Mouse (Mus musculus) liver, embryonic 12.5 days (tissue): ENCODE measurements around the gene Msh2. TPM values are rescaled to one million over a fixed set of nuclear protein-coding genes. Genes with fewer than 3 reads are reported as not detected.
"Not testable (repeated sequence)": the region's sequence is repeated elsewhere in the genome, so short reads cannot be mapped to it uniquely, and the experiment has no call there.

ENCODE experiments used
- ATAC-seq: fragments of 200-750 bp; cut with Nextera tagmentation; 2 replicates; pipeline ENCODE4 v1.8.0; 2017; ENCODE audit warnings: moderate number of reproducible peaks, mild to moderate bottlenecking, moderate library complexity
- H3K27ac ChIP-seq: fragments of 300-500 bp; sonication (generic); 2 replicates; pipeline ENCODE4 v1.5.1; 2016; ENCODE audit warnings: mild to moderate bottlenecking
- H3K27me3 ChIP-seq: fragments of 300-500 bp; sonication (generic); replicated peaks from 2 replicates; pipeline ENCODE4 v1.6.1; 2016; ENCODE audit warnings: mild to moderate bottlenecking, moderate library complexity
- H3K36me3 ChIP-seq: fragments of 300-500 bp; sonication (generic); 2 replicates; pipeline ENCODE4 v1.6.1; 2016; ENCODE audit warnings: mild to moderate bottlenecking, moderate library complexity
- H3K4me1 ChIP-seq: fragments of 300-500 bp; sonication (generic); 2 replicates; pipeline ENCODE4 v1.6.1; 2016
- H3K4me2 ChIP-seq: fragments of 300-500 bp; sonication (generic); 2 replicates; pipeline ENCODE4 v1.6.1; 2016; ENCODE audit warnings: mild to moderate bottlenecking, moderate library complexity
- H3K4me3 ChIP-seq: fragments of 300-500 bp; sonication (generic); 2 replicates; pipeline ENCODE4 v1.5.1; 2016; ENCODE audit warnings: mild to moderate bottlenecking, moderate library complexity
- H3K9ac ChIP-seq: fragments of 300-500 bp; sonication (generic); 2 replicates; pipeline ENCODE4 v1.6.1; 2016; ENCODE audit warnings: mild to moderate bottlenecking, moderate library complexity
- H3K9me3 ChIP-seq: fragments of 300-500 bp; sonication (generic); replicated peaks from 2 replicates; pipeline ENCODE4 v1.6.1; 2016; ENCODE audit warnings: mild to moderate bottlenecking, moderate library complexity
- WGBS: fragments of 180-500 bp; shearing (Covaris S2); methylation state at CpG from one replicate; pipeline ENCODE4 v1.1.7; 2016; ENCODE audit not compliant: insufficient replicate concordance; 5-methylcytosine and 5-hydroxymethylcytosine counted together
- polyA plus RNA-seq: library from polyadenylated mRNA; unstranded; fragments of >200 nt; fragmentation: Nextera tagmentation; extraction: Ambion mirVana; gene quantifications from 2 replicates; pipeline ENCODE4 v1.2.1, GENCODE M21; 2016

Msh2 gene
- polyA plus RNA-seq, 1 experiment from 2014 or later: 54.9 TPM

DNA sequence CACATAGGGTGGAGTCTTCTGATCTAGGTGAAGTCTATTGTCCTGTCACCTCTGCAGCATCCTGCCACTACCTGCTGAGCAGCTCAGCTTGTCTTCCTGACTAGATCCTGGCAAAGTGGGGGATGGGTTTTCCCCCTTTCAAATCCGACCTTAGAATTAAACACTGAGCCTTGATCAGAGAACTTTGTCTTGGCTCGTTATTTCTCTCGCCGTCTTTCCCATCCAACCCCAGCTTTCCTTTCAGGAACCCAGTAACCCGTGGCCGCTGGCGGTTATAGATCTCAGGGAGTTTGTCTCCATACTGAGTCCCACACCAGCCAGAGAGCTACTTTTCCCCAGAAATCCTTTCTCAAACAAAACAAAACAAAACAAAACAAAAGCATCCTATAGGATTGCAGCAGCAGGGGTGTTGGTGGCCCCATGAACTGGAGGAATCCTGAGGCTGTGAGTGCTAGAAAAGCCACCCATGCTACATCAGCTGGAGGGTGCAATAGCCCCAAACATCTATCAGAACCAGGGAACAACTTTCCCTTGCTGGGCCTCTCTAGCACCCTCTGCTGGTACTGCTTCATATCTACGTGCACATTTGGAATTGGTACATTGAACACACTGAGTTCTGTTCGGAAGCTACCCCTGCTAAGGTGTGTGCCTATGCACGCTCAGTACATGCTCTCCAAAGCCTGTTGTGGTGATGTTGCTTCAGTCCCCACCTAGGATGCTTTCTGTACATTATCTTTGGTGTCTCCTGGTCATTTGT is 6.9 kb upstream of the Msh2 start:
- Histone ChIP-seq H3K4me3 (no peak overlapping the region), H3K36me3 (no peaks in the 10 kb centered on the region), H3K4me2 (no peak overlapping the region), H3K27ac (no peak overlapping the region), H3K27me3 (no peaks in the 10 kb centered on the region), H3K9me3 (no peaks in the 10 kb centered on the region), H3K4me1 (no peaks in the 10 kb centered on the region), H3K9ac (no peak overlapping the region)
- 73% methylated on average over 10 of the region's 10 CpGs for WGBS
- ATAC-seq: no peak

GRCm38 (mm10) chr17:87672677-87673286 is 652 bp downstream of the Msh2 start:
- Histone ChIP-seq H3K4me1 (peaks cover 44% of the 10 kb centered on the region), H3K27me3 (no peaks in the 10 kb centered on the region), H3K4me2 (peak overlapping the region; percentile 94), H3K4me3 (peak overlapping the region; percentile 89), H3K9ac (peak overlapping the region; percentile 90), H3K36me3 (peaks cover 27% of the 10 kb centered on the region), H3K9me3 (no peaks in the 10 kb centered on the region), H3K27ac (peak overlapping the region; percentile 82)
- 1% methylated on average over 54 of the region's 54 CpGs for WGBS
- peak; percentile 67 for ATAC-seq

DNA sequence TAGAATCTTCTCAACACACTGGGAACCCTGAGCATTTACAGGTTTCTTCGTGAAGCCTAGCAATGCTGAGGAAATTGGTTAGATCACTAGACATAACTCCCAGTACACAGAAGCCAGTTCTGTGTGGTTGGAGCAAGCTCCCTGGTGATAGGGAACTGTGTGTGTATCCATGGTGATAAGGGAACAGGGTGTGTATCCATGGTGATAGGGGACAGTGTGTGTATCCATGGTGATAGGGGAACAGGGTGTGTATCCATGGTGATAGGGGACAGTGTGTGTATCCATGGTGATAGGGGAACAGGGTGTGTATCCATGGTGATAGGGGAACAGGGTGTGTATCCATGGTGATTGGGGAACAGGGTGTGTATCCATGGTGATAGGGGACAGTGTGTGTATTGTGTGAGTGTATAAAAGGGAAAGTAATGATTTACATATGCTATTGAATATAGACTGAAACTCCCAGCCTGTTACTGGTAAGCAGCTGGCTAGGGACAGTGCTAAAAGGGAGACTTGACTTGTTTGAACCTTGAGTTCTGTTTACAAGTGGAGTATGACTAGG is 4.9 kb downstream of the Msh2 start:
- H3K27me3 ChIP-seq, H3K9me3 ChIP-seq, H3K4me3 ChIP-seq, ATAC-seq, H3K9ac ChIP-seq, H3K4me2 ChIP-seq: not testable (repeated sequence)
- Histone ChIP-seq H3K36me3 (peaks cover 61% of the 10 kb centered on the region), H3K4me1 (peaks cover 38% of the 10 kb centered on the region), H3K27ac (0 out of 2 replicates have a peak overlapping the region, but pooled peaks have one; percentile 54)
- 73% methylated on average over 1 of the region's 1 CpGs for WGBS

DNA sequence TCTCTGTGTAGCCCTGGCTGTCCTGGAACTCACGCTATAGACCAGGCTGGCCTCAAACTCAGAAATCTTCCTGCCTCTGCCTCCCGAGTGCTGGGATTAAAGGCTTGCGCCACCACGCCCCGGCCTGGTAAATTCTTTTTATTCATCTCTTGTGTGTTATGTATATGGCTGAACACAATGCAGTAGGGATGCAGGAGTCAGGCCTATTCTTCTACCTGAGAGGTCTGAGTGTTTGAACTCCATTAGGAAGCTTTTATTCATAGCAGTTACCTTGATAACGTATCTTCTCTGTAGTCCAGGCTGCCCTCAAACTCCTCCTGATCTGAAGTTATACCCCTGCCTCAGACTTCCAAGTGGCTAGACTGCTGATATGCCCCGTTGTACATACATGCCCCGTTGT is 5.5 kb downstream of the Msh2 start:
- ATAC-seq: no peak
- no peaks in the 10 kb centered on the region for H3K27me3 ChIP-seq
- no peaks in the 10 kb centered on the region for H3K9me3 ChIP-seq
- H3K4me2 ChIP-seq: no peak overlapping the region
- no peak overlapping the region for H3K4me3 ChIP-seq
- 87% methylated on average over 8 of the region's 8 CpGs for WGBS
- H3K27ac ChIP-seq: no peak overlapping the region
- H3K4me1 ChIP-seq: peaks cover 37% of the 10 kb centered on the region
- peaks cover 67% of the 10 kb centered on the region for H3K36me3 ChIP-seq
- H3K9ac ChIP-seq: no peak overlapping the region

GRCm38 (mm10) chr17:87689217-87689616 is 17.1 kb downstream of the Msh2 start:
- 91% methylated on average over 8 of the region's 8 CpGs for WGBS

GRCm38 (mm10) chr17:87691958-87692357 is 19.8 kb downstream of the Msh2 start:
- 86% methylated on average over 5 of the region's 5 CpGs for WGBS
- Histone ChIP-seq H3K9ac (no peak overlapping the region), H3K4me3 (no peak overlapping the region), H3K4me1 (no peaks in the 10 kb centered on the region), H3K36me3 (peaks cover 86% of the 10 kb centered on the region), H3K27ac (no peak overlapping the region), H3K9me3 (no peaks in the 10 kb centered on the region), H3K27me3 (no peaks in the 10 kb centered on the region), H3K4me2 (no peak overlapping the region)
- ATAC-seq: no peak

More at GRCm38 (mm10) chr17:87689217-87689616, 17.1 kb downstream of the Msh2 start:
- Histone ChIP-seq H3K4me1 (no peaks in the 10 kb centered on the region), H3K36me3 (peaks cover 86% of the 10 kb centered on the region), H3K9me3 (no peaks in the 10 kb centered on the region), H3K27me3 (no peaks in the 10 kb centered on the region), H3K4me3 (no peak overlapping the region), H3K9ac (no peak overlapping the region), H3K27ac (no peak overlapping the region), H3K4me2 (no peak overlapping the region)
- ATAC-seq: no peak

DNA sequence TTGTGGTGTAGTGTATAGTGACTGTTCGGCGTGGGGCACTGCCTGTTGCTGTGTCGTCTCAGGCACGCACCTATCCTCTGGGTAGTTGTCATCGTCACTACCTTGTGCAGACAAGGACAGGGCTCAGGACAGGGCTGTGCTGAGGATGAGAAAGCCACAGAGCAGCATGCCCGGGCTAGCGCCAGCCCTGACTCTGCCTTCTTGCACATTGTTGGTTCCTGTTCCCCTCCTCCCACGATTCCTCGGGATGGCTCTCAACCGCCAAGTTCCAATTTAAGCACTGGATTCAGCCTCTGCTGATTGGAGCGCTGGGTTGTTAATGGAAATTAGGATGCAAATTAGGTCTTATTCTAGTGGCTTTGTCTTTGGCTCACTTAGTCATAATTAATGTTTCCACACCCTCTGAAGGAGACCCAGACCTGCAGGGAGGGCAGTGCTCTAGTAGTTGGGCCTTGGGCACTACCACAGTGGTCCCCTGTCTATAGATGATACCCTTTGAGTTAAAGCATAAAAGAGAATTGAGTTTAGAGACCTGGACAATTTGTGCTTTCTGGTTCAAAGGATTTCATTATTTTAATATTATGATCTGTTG is 23.8 kb downstream of the Msh2 start:
- Histone ChIP-seq H3K27ac (no peak overlapping the region), H3K4me1 (no peaks in the 10 kb centered on the region), H3K9ac (no peak overlapping the region), H3K36me3 (peaks cover 91% of the 10 kb centered on the region), H3K9me3 (no peaks in the 10 kb centered on the region), H3K4me2 (no peak overlapping the region), H3K27me3 (no peaks in the 10 kb centered on the region), H3K4me3 (no peak overlapping the region)
- ATAC-seq: no peak
- 87% methylated on average over 11 of the region's 11 CpGs for WGBS

- Histone ChIP-seq H3K4me3 (no peak overlapping the region), H3K9ac (no peak overlapping the region), H3K27me3 (no peaks in the 10 kb centered on the region), H3K4me1 (no peaks in the 10 kb centered on the region), H3K36me3 (peaks cover 91% of the 10 kb centered on the region), H3K27ac (no peak overlapping the region), H3K9me3 (no peaks in the 10 kb centered on the region), H3K4me2 (no peak overlapping the region)
- ATAC-seq: no peak
- 82% methylated on average over 6 of the region's 6 CpGs for WGBS
These were observed 24.7 kb downstream of the Msh2 start for GRCm38 (mm10) chr17:87696814-87697213.

- H3K27me3 ChIP-seq: no peaks in the 10 kb centered on the region
- no peak overlapping the region for H3K27ac ChIP-seq
- 72% methylated on average over 16 of the region's 16 CpGs for WGBS
- no peak overlapping the region for H3K4me3 ChIP-seq
- H3K4me2 ChIP-seq: no peak overlapping the region
- H3K9me3 ChIP-seq: no peaks in the 10 kb centered on the region
- H3K36me3 ChIP-seq: peaks cover 89% of the 10 kb centered on the region
- no peaks in the 10 kb centered on the region for H3K4me1 ChIP-seq
- H3K9ac ChIP-seq: no peak overlapping the region
- 0 out of 2 replicates have a peak, but pooled peaks have one; percentile 4 for ATAC-seq
These were observed 27.1 kb downstream of the Msh2 start for GRCm38 (mm10) chr17:87698996-87699765.

DNA sequence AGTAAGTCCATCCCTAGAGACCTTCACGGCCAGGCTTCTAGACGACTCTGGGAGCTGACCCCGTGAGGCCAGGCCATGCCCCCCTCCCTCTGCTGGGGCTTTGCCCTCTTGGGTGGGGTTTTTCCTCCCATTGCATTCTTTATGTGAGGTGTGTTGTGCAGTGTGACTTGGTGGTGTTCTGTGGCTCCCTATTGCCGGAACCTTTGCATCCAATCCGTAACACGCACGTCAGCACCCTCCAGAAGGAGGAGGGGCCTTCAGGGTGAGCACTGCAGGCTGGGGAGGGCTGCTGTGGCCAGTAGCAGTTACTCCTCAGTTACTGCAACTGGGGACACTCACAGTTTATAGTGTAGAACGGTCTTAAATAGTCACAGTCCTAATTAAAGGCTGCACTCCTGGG is 28.0 kb downstream of the Msh2 start:
- peaks cover 88% of the 10 kb centered on the region for H3K36me3 ChIP-seq
- WGBS: 82% methylated on average over 8 of the region's 8 CpGs
- no peaks in the 10 kb centered on the region for H3K27me3 ChIP-seq
- no peaks in the 10 kb centered on the region for H3K9me3 ChIP-seq
- no peak overlapping the region for H3K4me2 ChIP-seq
- H3K4me1 ChIP-seq: no peaks in the 10 kb centered on the region
- no peak overlapping the region for H3K27ac ChIP-seq
- H3K4me3 ChIP-seq: no peak overlapping the region
- no peak overlapping the region for H3K9ac ChIP-seq
- no peak for ATAC-seq

GRCm38 (mm10) chr17:87724727-87725126 is 52.6 kb downstream of the Msh2 start:
- Histone ChIP-seq H3K4me3 (no peak overlapping the region), H3K9me3 (no peaks in the 10 kb centered on the region), H3K27me3 (no peaks in the 10 kb centered on the region), H3K4me2 (no peak overlapping the region), H3K36me3 (peaks cover 60% of the 10 kb centered on the region), H3K27ac (no peak overlapping the region), H3K9ac (no peak overlapping the region), H3K4me1 (no peaks in the 10 kb centered on the region)
- WGBS: 80% methylated on average over 7 of the region's 7 CpGs
- no peak for ATAC-seq
